Mouse (Mus musculus): ENCODE results near the gene Mnx1. TPM values are rescaled to one million over a fixed set of nuclear protein-coding genes. Genes with fewer than 3 reads are reported as not detected.

The Mnx1 gene
- polyA plus RNA-seq, 1 experiment = not detected

Other genes starting within 250 kb of the Mnx1 start
- 1.7 and 2.2 TPM in 2 replicates for gene Lmbr1, start 100.1 kb downstream of the Mnx1 start, polyA plus RNA-seq (2011; ENCODE audit: insufficient read depth, insufficient read length, low replicate concordance, missing spikeins)
- gene Nom1, start 43.8 kb downstream of the Mnx1 start, polyA plus RNA-seq (2011; ENCODE audit: insufficient read depth, insufficient read length, low replicate concordance, missing spikeins) = 3.4 and 3.9 TPM in 2 replicates
- gene Ube3c, start 90.8 kb upstream of the Mnx1 start, polyA plus RNA-seq (2011; ENCODE audit: insufficient read depth, insufficient read length, low replicate concordance, missing spikeins) = 8.1 and 12.1 TPM in 2 replicates